8 mouse cellular contexts compared by ENCODE assay signal in the genomic region with DNA sequence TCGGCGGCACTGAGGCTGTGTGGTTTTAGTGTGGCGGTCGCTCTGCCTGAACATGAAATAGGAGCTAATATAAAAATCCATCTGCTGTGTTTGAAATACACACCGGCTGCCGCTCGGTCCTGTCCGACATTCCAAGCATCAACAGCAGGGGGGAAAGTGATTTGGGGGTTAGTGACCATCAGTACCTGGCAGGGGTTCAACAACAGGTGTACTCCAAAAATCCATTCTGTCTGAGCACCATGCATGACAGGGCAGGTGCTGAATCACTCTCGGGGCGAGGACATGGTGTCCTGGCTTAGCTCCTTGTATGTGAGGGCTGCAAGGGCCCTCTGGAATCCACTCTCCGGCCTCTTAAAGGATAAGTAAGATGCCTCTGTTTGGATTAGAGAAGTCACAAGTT. TPM values are rescaled to one million over a fixed set of nuclear protein-coding genes. Genes with fewer than 3 reads are reported as not detected.
A peak's percentile ranks its signal among the peaks of the same experiment; 100 is the strongest.
DNase-seq lines count a peak whose midpoint lies in the region; ATAC-seq lines count a peak whose summit lies in the region.

No protein-coding gene starts in this region.

- H3K9ac ChIP-seq in heart, embryonic 12.5 days, result peak overlapping the region; percentile 67
- H3K9ac ChIP-seq in intestine, embryonic 16.5 days (ENCODE audit: low read depth, low read length), result no peak overlapping the region
- H3K9ac ChIP-seq in midbrain, embryonic 13.5 days (replicated peaks), result no peak overlapping the region

- peak overlapping the region; percentile 41 for H3K4me3 ChIP-seq in heart, embryonic 12.5 days
- H3K4me3 ChIP-seq in intestine, embryonic 16.5 days (ENCODE audit: low read length), result 0 out of 2 replicates have a peak overlapping the region, but pooled peaks have one; percentile 19
- H3K4me3 ChIP-seq in midbrain, embryonic 13.5 days (replicated peaks), result peak overlapping the region; percentile 22

- no peak overlapping the region for H3K27ac ChIP-seq in heart, embryonic 12.5 days (ENCODE audit: poor library complexity, severe bottlenecking)
- no peak overlapping the region for H3K27ac ChIP-seq in intestine, embryonic 16.5 days (ENCODE audit: low read length)
- H3K27ac ChIP-seq in midbrain, embryonic 13.5 days, result no peak overlapping the region

- WGBS in heart, embryonic 12.5 days, result 15% methylated on average over 11 of the region's 11 CpGs
- WGBS in intestine, embryonic 16.5 days, result 26% methylated on average over 11 of the region's 11 CpGs
- WGBS in midbrain, embryonic 13.5 days, result 20% methylated on average over 11 of the region's 11 CpGs

- H3K4me1 ChIP-seq in heart, embryonic 12.5 days (replicated peaks), result peaks cover 6% of the 10 kb centered on the region
- H3K4me1 ChIP-seq in intestine, embryonic 16.5 days (ENCODE audit: control insufficient read depth, insufficient read depth, low read length), result peaks cover 6% of the 10 kb centered on the region; the same call in 1 of the 2 replicates
- H3K4me1 ChIP-seq in midbrain, embryonic 13.5 days (replicated peaks), result peaks cover 53% of the 10 kb centered on the region

- H3K9me3 ChIP-seq in heart, embryonic 12.5 days (replicated peaks), result no peaks in the 10 kb centered on the region
- no peaks in the 10 kb centered on the region for H3K9me3 ChIP-seq in intestine, embryonic 16.5 days (ENCODE audit: control insufficient read depth, low read length)
- no peaks in the 10 kb centered on the region for H3K9me3 ChIP-seq in midbrain, embryonic 13.5 days

- peaks cover 22% of the 10 kb centered on the region for H3K27me3 ChIP-seq in heart, embryonic 12.5 days (replicated peaks)
- no peaks in the 10 kb centered on the region for H3K27me3 ChIP-seq in intestine, embryonic 16.5 days (replicated peaks; ENCODE audit: control insufficient read depth, insufficient read depth, low read length)
- H3K27me3 ChIP-seq in midbrain, embryonic 13.5 days, result peaks cover 17% of the 10 kb centered on the region

- peak overlapping the region; percentile 70 for H3K4me2 ChIP-seq in heart, embryonic 12.5 days
- H3K4me2 ChIP-seq in intestine, embryonic 16.5 days (ENCODE audit: low read depth, low read length), result peak overlapping the region; percentile 48
- H3K4me2 ChIP-seq in midbrain, embryonic 13.5 days (replicated peaks), result peak overlapping the region; percentile 51

- no peak for DNase-seq in heart, adult 11 months
- peak; percentile 43 to 65 for DNase-seq in cerebellum, postnatal 36 days
- DNase-seq in right cerebral cortex, adult 2 months (ENCODE audit: low spot score in 2 of 2), result no peak
- no peak for DNase-seq in ovary, postnatal 36 days (ENCODE audit: low spot score)
- DNase-seq in gastrocnemius, postnatal 36 days, result no peak

- intact Hi-C loops in gastrocnemius, postnatal 36 days (cut with DNase I), result no loop called here

- no peaks in the 10 kb centered on the region for H3K36me3 ChIP-seq in heart, embryonic 12.5 days
- H3K36me3 ChIP-seq in intestine, embryonic 16.5 days (ENCODE audit: control insufficient read depth, insufficient read depth, low read length), result no peaks in the 10 kb centered on the region
- H3K36me3 ChIP-seq in midbrain, embryonic 13.5 days, result no peaks in the 10 kb centered on the region

- ATAC-seq in heart, embryonic 12.5 days (ENCODE audit: insufficient number of reproducible peaks, low FRiP score), result 0 out of 2 replicates have a peak, but pooled peaks have one; percentile 42
- ATAC-seq in intestine, embryonic 16.5 days, result no peak
- no peak for ATAC-seq in midbrain, embryonic 13.5 days

RNA-seq across cellular contexts. Expression of gene Snx11, which starts 41.0 kb away (rescaled TPM):
- 14.3 and 14.7 TPM in 2 replicates for polyA plus RNA-seq in heart, embryonic 12.5 days (2016; fragmentation: Nextera tagmentation; extraction: Ambion mirVana)
- polyA plus RNA-seq in intestine, embryonic 16.5 days (2015; fragmentation: Nextera tagmentation; extraction: Ambion mirVana), result 11.8 and 13.1 TPM in 2 replicates
- polyA plus RNA-seq in midbrain, embryonic 13.5 days (2015; fragmentation: Nextera tagmentation; extraction: Ambion mirVana), result 45.6 and 47.4 TPM in 2 replicates
- total RNA-seq in gastrocnemius, postnatal 36 days (2021), result 10 to 100 TPM; 10.0 to 10.3 TPM

RNA-seq across cellular contexts. Expression of gene Cbx1, which starts 52.6 kb away (rescaled TPM):
- polyA plus RNA-seq in heart, embryonic 12.5 days (2016; fragmentation: Nextera tagmentation; extraction: Ambion mirVana), result 57.9 and 61.0 TPM in 2 replicates
- polyA plus RNA-seq in intestine, embryonic 16.5 days (2015; fragmentation: Nextera tagmentation; extraction: Ambion mirVana), result 65.1 and 74.5 TPM in 2 replicates
- polyA plus RNA-seq in midbrain, embryonic 13.5 days (2015; fragmentation: Nextera tagmentation; extraction: Ambion mirVana), result 130 and 137 TPM in 2 replicates
- total RNA-seq in gastrocnemius, postnatal 36 days (2021), result 10 to 100 TPM; 33.3 to 34.3 TPM

Comparison
In these comparisons a context has a peak if more than half of its experiments do, and no peak if none do; other contexts are left out.
1. DNase-seq: peak in cerebellum, postnatal 36 days (2 of 2); none in heart, adult 11 months (single experiment), right cerebral cortex, adult 2 months (0 of 2), ovary, postnatal 36 days (single experiment) and gastrocnemius, postnatal 36 days (0 of 2).
2. Peak in every context shown above with its lines, with median percentiles within 50 percentile points of each other: H3K4me2 ChIP-seq and H3K4me3 ChIP-seq.